Mouse (Mus musculus) hindbrain, embryonic 12.5 days (tissue): ENCODE data around the gene B3gat2. TPM values are rescaled to one million over a fixed set of nuclear protein-coding genes. Genes with fewer than 3 reads are reported as not detected.

Experiments used
- polyA plus RNA-seq: library from polyadenylated mRNA; unstranded; fragments of >200 nt; fragmentation: Nextera tagmentation; extraction: Ambion mirVana; gene quantifications from 2 replicates; pipeline ENCODE4 v1.2.1, GENCODE M21; 2016

B3gat2 gene
- polyA plus RNA-seq, 1 experiment from 2014 or later: 4.0 TPM

Other genes with a start within 250 kb of the B3gat2 start
- gene Smap1, start 160.6 kb downstream of the B3gat2 start, polyA plus RNA-seq: 75.9 and 78.3 TPM in 2 replicates
- 86.8 and 93.6 TPM in 2 replicates for gene Sdhaf4, start 243.9 kb downstream of the B3gat2 start, polyA plus RNA-seq